Mouse (Mus musculus): ENCODE measurements around the gene Ptges3. TPM values are rescaled to one million over a fixed set of nuclear protein-coding genes. Genes with fewer than 3 reads are reported as not detected.
"Not testable (repeated sequence)": the region's sequence is repeated elsewhere in the genome, so short reads cannot be mapped to it uniquely, and the experiment has no call there.

The Ptges3 gene
- total RNA-seq (2022), result 100 to 1,000 TPM in 1 of 4 experiments, 10 to 100 TPM in 3; 77.8 to 104 (median 91.6) TPM

DNA sequence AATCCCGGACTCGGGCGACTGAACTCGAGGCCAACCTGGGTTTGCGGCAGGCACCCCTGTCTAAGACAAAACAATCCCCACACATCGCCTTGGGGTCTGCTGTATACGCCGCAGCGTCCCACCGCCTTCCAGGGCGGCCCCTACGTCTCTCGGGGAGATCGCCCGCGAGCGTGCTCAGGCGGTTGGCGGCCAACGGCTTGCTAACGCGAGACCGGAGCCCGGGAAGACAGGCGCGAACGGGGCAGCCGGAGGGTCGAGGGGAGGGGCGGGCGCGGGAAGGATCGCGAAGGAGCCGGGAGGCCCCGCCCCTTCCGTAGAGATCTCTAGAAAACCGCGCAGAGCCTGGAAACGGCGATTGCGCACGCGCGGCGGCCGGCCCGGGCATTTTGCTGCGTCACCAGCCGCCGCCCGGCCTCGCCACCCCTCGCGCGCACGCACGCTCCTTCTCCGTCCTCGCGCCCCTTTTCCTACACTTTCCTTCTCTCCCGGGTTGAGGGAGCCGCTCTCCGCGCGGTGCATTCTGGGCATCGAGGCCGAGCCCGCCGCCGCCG is at the start of gene Ptges3:
TSS of gene Ptges3 (plus strand) at position 354 of the 551 bp plus-strand sequence.
- peak; percentile 93 for DNase-seq (ENCODE audit: low spot score)

DNA sequence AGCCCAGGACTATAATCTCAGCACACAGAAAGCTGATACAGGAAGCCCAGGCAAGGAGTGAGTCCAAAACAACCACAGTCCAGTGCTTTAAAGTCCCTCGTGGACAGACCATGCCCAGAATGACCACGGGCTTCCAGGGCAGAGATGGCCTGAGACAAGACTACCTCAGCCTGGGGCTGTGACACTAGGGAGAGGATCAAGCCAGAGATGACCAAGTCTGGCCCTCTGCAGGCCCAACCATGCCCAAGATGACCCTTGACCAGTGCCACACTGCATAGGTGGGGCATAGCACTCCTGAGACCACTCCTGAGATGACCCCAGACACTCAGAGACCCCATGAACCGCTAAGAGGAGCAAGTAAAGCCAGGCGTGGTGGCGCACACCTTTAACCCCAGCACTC is 49.0 kb upstream of the Ptges3 start:
- DNase-seq (ENCODE audit: low spot score), result no peak

GRCm38 (mm10) chr10:128015068-128015934 is 43.5 kb upstream of the Ptges3 start, which contains the start of gene Prim1:
TSS of gene Prim1 (plus strand) at chr10:128015168.
- peak; percentile 76 for DNase-seq (ENCODE audit: low spot score)

DNA sequence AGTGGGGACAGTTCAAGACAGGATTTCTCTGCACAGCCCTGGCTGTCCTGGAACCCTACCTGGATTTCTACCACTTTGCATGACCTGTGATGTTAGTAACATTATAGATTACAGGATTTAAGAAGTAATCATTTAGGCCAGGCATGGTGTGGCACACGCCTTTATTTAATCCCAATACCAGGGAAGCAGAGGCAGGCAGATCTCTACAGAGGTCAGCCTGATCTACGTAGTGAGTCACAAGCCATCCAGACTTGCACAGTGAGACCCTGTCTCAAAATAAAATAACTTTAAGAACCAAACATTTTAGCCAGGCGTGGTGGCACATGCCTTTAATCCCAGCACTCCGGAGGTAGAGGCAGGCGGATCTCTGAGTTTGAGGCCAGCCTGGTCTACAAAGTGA is 36.6 kb upstream of the Ptges3 start:
- DNase-seq (ENCODE audit: low spot score), result no peak

DNA sequence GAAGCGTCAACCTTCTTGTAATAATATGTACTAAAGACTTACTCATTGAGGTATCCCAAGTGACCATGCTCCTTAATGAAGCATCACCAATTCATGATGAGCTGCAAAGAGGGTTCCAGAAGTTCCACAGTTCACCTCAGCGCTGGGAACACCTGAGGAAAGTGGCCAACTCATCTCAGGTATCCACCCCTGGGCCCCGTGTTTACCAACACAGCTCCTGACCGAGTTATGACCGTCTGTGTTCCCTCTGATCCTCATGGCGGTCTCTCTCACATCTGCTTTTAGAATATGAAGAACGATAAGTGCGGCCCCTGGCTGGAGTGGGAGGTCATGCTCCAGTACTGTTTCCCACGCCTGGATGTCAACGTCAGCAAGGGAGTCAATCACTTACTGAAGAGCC is 35.3 kb upstream of the Ptges3 start:
- no peak for DNase-seq (ENCODE audit: low spot score)

DNA sequence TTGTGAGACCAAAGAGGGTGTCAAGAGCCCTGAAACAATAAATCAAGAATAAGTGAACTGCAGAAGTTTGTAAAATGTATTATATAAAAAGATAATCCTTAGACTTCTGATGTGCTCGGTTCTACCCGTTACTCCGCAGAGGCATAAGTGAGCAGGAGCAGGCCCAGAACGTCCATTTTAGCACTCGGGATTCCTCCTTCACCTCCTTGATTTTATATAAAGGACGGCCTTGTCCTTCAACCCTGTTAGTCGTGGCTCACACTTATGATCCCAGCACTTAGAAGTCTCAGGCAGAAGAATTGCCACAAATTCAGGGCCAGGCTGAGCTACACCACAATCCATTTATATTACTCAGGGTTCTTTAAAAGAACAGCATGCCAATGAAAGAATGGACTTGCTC is 28.8 kb upstream of the Ptges3 start:
- DNase-seq (ENCODE audit: low spot score), result no peak

DNA sequence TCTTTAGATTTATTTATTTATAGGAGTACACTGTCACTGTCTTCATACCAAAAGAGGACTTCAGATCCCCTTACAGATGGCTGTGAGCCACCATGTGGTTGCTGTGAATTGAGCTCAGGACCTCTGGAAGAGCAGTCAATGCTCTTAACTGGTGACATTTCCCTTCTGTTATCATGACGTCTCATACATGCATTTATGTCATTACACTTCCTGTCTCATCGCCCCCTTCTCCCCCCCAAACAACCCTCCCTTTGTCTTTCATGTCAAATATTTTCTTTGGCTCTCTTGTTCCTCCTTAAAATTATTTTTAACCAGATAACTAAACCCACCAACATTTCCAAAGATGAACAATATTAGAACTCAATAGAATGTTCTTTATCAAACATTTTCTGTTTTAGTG is 27.9 kb upstream of the Ptges3 start:
- DNase-seq (ENCODE audit: low spot score), result no peak

DNA sequence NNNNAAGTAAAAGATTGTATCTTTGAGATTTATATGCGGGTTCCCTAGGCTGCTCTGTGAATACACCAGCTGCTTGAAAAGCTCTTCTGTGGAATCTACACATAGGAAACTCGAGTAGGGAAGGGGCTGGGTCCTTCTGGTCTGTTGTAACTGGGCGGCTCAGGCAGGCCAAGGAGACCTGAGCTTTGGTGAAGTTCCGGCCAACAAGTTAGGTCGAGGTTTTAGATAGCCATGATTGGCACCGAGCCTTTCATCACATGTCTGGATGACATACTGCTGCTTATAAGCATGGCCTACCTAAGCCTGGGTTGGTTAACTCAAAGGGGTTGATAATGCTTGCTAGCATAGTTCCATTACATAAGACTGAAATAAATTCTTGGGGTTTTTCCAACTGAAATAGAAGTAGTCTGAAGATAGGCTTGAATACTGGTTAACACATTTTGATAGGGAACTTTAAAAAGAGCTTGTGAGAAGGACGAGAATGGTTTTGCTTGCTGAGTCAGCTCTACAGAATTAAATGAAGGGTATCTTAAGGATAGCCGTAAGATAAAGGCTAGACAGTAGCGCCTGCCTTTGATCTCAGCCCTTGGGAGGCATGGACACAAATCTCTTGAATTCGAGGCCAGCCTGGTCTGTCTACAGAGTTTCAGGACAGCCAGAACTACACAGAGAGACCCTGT is 21.9 kb upstream of the Ptges3 start:
- DNase-seq (ENCODE audit: low spot score), result peak; percentile 65

GRCm38 (mm10) chr10:128037921-128038320 is 20.8 kb upstream of the Ptges3 start:
- no peak for DNase-seq (ENCODE audit: low spot score)

GRCm38 (mm10) chr10:128039167-128039566 is 19.6 kb upstream of the Ptges3 start:
- DNase-seq (ENCODE audit: low spot score), result no peak

DNA sequence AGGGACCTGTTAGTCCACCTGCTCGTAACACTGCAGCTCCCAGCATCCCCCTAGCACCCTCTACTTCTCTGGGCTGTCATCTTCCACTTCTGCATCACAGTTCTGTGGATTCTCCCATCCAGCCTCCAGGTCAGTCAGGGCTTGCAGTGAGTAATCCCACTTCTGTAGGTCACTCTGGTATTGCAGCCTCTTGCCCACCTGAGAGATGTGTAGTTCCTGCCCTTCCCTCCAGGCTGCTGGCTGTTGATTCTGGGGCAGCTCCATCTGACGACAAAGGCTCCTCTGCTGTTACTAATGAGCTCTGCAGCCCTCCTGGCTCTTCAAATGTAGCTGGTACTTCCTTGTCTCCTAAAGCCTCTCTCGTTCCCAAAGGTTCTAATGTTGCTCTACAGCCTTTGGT is 18.9 kb upstream of the Ptges3 start:
- DNase-seq (ENCODE audit: low spot score), result no peak

- no peak for DNase-seq (ENCODE audit: low spot score)
These were observed 18.5 kb upstream of the Ptges3 start for GRCm38 (mm10) chr10:128040293-128040692.

GRCm38 (mm10) chr10:128041636-128042035 is 17.1 kb upstream of the Ptges3 start:
- no peak for DNase-seq (ENCODE audit: low spot score)

DNA sequence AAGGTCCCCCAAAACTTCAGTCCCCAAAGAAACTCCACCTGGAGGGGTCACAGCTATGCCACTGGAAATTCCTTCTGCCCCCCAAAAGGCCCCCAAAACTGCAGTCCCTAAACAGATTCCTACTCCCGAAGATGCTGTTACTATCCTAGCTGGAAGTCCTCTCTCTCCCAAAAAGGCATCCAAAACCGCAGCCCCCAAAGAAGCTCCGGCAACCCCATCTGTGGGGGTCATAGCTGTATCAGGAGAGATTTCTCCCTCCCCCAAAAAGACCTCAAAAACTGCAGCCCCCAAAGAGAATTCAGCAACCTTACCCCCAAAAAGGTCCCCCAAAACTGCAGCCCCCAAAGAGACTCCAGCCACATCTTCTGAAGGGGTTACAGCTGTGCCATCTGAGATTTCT is 16.3 kb upstream of the Ptges3 start:
- no peak for DNase-seq (ENCODE audit: low spot score)

DNA sequence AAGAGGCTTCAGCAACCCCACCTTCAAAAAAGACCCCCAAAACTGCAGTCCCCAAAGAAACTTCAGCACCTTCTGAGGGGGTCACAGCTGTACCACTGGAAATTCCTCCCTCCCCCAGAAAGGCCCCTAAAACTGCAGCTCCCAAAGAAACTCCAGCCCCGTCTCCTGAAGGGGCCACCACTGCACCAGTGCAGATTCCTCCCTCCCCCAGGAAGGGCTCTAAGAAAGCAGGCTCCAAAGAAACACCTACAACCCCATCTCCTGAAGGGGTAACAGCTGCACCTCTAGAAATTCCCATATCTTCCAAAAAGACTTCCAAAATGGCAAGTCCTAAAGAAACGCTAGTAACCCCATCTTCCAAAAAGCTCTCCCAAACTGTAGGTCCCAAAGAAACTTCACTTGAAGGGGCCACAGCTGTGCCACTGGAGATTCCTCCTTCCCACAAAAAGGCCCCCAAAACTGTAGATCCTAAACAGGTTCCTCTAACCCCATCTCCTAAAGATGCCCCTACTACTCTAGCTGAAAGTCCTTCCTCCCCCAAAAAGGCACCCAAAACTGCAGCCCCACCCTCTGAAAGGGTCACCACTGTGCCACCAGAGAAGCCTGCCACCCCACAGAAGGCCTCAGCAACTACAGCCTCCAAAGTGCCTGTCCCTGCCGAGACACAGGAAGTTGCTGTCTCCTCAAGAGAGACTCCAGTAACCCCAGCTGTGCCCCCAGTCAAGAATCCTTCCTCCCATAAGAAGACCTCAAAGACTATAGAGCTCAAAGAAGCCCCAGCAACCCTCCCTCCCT is 15.5 kb upstream of the Ptges3 start:
- no peak for DNase-seq (ENCODE audit: low spot score)

GRCm38 (mm10) chr10:128048157-128048556 is 10.6 kb upstream of the Ptges3 start:
- DNase-seq (ENCODE audit: low spot score), result no peak

DNA sequence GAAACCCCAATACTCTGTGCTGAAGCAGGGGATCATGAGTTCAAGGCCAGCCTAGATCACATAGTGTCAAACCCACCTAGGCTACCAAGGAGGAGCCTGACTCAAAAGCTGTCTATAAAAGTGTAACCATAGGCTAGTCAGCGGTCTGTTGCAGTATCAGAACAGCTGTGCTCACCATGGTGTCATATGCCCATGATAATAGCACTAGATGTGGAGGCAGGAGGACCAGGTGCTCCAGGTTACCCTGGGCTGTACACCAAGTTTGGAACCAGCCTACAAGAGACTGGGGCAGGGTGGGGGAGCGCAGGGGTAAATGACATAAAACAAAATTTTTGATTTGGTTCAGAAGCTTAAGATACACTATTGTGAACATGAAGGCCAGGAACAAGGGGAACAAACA is 9.0 kb upstream of the Ptges3 start:
- no peak for DNase-seq (ENCODE audit: low spot score)

DNA sequence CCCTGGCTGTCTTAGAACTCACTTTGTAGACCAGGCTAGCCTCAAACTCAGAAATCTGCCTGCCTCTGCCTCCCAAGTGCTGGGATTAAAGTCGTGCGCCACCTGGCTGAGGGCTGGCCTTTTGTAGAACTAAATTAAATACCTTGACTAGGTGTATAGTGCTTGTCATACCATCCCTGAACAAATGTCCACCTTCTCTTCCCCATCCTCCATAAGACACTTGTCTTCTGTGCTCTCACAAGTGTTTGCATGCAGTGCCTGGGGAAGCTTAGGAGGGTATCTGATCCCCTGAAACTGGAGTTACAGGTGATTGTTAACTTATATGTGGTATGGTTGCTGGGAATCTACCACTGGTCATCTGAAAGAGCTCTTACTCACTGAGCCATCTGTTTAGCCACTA is 8.4 kb upstream of the Ptges3 start:
- no peak for DNase-seq (ENCODE audit: low spot score)

- DNase-seq (ENCODE audit: low spot score), result no peak
These were observed 7.2 kb upstream of the Ptges3 start for GRCm38 (mm10) chr10:128051589-128051988.

DNA sequence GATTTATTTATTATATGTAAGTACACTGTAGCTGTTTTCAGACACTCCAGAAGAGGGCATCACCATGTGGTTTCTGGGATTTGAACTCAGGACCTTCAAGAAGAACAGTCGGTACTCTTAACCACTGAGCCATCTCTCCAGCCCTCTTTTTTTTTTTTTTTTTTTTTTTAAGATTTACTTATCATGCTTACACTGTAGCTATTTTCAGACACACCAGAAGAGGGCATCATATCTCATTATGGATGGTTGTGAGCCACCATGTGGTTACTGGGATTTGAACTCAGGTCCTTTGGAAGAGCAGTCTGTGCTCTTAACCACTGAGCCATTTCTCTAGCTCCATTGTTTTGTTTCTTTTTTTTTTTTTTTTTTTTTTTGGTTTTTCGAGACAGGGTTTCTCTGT is 6.6 kb upstream of the Ptges3 start:
- DNase-seq (ENCODE audit: low spot score), result not testable (repeated sequence)

DNA sequence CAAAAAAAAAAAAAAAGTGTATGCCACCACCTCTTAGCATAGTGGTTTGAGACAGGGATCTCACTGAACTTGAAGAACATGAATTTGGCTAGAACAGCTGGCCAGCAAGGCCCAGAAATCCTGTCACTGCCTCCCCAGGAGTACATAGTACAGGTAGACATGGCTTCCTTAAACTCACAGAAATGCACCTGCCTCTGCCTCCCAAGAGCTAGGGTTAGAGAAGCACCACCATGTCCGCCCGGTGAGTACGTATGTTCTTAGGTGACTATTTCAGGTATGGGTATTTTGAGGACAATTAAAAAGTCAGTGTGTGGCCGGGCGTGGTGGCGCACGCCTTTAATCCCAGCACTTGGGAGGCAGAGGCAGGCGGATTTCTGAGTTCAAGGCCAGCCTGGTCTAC is 5.8 kb upstream of the Ptges3 start:
- no peak for DNase-seq (ENCODE audit: low spot score)

GRCm38 (mm10) chr10:128058184-128058583 is 570 bp upstream of the Ptges3 start:
- no peak for DNase-seq (ENCODE audit: low spot score)

All from heart, adult 8-10 months (tissue).